Mouse (Mus musculus): ENCODE results near the gene Gm37240. TPM values are rescaled to one million over a fixed set of nuclear protein-coding genes. Genes with fewer than 3 reads are reported as not detected.

Gene Gm37240
- total RNA-seq, 2 experiments from 2014 or later: 38.8 to 39.2 TPM

GRCm38 (mm10) chr3:85773886-85774285 is 113.4 kb downstream of the Gm37240 start:
- intact Hi-C loops (cut with DNase I): no loop called here
- DNase-seq (ENCODE audit: low spot score): no peak

GRCm38 (mm10) chr3:85773425-85773824 is 113.9 kb downstream of the Gm37240 start:
- no peak for DNase-seq (ENCODE audit: low spot score)
- intact Hi-C loops (cut with DNase I): no loop called here

DNA sequence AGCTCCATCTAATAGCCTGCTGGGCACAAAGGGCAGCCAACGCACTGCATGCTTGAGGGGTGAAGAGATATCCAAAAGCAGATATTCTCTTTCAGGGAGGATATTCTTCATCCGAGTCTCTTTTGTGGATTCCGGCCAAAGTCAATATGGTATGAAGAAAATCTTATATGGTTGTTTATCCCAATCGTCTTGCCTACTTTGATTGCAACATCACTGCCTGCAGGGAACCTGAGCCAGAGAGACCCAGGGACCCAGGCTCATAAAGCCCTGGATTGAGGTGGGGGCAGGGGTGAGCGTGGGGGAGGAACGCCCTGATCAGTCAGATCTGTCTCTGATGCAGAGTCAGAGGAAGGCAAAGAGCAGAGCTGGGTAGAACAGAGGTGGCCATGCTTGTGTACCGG is 122.4 kb downstream of the Gm37240 start:
- no peak for DNase-seq (ENCODE audit: low spot score)
- intact Hi-C loops (cut with DNase I): no loop called here

DNA sequence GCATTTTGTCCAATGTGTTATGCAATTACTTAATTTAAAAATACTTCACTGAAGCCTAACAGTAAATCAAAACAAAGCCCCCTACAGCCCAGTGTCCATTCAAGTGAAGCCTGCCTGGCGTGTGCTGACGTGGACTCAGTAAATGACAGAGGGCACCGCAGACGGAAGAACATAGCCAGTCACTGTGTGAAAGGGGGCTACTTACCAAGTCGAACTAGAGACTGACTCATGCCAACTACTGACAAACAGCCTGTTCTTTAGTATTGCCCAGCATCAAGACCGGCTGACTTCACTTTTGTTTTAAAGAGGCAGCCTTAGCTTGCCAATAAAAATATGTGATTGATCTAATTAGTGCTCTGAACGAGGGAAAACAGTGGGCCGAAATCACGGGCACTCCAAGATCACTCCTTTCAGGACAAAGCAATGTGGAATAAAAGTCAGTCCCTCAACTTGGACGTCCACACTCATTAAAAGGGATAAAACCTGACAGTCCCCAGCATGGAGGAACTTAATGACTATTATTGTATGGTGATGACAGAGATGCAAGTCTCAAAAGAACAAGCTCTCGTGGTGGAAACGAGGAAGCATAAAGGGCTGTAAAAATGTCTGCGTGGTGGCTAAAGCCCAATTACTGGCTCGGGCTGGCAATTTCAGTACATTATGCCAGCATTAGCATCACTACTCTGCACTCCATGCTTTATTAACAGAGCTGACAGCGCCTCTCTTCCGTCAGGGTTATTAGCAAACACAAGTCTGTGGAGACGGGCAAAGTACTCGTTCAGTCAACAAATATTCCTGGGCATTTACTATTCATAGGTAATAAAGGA is 123.1 kb downstream of the Gm37240 start:
- no peak for DNase-seq (ENCODE audit: low spot score)
- intact Hi-C loops (cut with DNase I): no loop called here

- no peak for DNase-seq (ENCODE audit: low spot score)
- intact Hi-C loops (cut with DNase I): no loop called here
These were observed 129.4 kb downstream of the Gm37240 start for GRCm38 (mm10) chr3:85757944-85758343.

GRCm38 (mm10) chr3:85757435-85757834 is 129.9 kb downstream of the Gm37240 start:
- intact Hi-C loops (cut with DNase I): no loop called here
- DNase-seq (ENCODE audit: low spot score): no peak

DNA sequence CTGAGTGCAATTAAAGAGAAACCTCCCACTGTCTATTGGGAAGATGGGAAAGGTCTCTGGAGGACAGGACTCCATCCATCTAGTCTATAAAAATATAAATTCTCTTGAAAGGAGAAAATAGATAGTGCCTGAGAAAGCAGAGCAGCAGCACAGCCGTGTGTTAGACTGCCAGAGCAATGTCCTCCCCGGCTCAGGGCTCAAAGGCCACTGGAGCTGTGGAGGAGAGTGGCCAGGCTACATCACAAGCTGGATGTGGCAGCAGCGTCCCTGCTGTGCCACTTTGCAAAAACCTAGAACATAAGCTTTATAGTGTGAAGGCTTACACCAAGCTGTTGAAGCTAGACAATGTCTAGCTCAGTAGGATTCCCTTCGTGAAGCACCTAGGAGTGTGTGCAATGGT is 138.0 kb downstream of the Gm37240 start:
- intact Hi-C loops (cut with DNase I): no loop called here
- DNase-seq (ENCODE audit: low spot score): no peak

DNA sequence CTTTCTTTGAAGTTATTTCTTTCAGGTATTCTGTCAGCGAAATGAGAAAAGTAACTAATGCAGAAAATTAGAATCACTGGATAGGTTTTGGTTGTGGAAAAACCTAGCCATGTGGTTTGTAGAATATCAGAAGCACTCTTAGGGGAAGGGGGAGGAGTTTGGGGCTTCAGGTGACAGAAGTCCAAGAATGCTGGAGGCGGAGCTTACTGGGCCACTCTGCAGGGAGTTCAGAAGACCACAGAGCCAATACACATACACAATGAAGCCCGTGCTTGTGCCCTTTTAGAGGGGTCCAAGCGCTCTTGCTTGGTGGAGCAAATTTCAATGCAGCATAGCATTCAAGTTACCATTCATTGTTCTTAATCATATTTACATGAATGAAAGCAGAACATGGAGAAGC is 138.5 kb downstream of the Gm37240 start:
- intact Hi-C loops (cut with DNase I): no loop called here
- no peak for DNase-seq (ENCODE audit: low spot score)

DNA sequence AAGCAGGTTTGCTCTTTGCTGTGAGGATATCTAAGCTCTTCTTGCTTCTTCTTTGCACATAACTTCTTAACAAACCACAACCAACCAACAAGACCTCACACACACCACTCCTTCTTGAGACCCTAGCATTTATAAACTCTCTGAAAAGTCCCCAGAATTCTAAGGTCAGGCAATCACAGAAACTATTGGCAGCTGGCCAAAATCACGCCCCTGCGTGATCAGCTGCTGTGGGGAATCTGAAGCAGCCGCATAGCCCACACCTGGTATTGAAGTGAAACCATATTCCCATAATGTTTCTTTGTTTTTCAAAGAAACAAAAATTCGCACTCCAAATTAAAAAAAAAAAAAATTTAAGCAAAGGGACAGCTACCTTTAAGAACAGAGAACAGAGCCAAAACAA is 141.2 kb downstream of the Gm37240 start:
- intact Hi-C loops (cut with DNase I): no loop called here

DNA sequence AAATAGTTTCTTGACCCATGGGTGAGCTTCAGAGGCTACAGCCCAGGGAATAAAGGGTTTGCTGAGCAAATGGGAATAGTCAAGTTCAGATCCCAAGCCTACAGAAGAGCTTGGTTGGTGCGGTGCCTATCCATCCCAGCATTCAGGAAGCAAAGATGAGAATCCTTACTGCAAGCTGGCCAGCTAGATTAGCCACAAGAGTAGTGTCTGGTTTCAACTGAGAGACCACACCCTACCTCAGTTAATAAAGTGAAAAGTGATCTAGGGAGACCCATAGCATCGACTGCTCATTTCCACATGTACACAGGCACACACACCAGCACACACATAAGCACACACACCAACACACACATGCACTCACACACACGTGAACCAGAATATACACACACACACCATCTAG is 145.6 kb downstream of the Gm37240 start:
- intact Hi-C loops (cut with DNase I): no loop called here

More for the DNA sequence above, 141.2 kb downstream of the Gm37240 start:
- DNase-seq (ENCODE audit: low spot score): no peak

DNA sequence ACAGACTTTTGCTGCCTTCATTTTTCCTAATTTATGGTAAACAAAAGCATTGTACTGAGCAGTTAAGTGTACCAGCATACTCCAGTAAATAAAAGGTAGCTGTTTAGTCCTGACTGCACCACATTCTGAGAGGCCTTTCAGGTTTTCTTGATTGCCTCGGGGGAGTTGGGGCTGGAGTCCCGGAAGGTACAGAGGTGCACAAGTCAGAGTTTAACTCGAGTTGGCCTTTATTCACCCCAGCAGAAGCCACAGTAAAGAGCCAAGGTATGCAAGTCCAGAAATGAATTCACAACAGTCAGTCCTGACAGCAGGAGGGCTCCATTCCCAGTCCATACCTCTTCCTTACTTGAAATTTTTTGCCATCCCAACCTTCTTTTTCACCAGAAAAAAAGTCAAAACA is 148.7 kb downstream of the Gm37240 start:
- intact Hi-C loops (cut with DNase I): no loop called here
- no peak for DNase-seq (ENCODE audit: low spot score)

More for the DNA sequence above, 145.6 kb downstream of the Gm37240 start:
- no peak for DNase-seq (ENCODE audit: low spot score)

- DNase-seq (ENCODE audit: low spot score): no peak
- intact Hi-C loops (cut with DNase I): no loop called here
These were observed 153.2 kb downstream of the Gm37240 start for GRCm38 (mm10) chr3:85733939-85734729.

DNA sequence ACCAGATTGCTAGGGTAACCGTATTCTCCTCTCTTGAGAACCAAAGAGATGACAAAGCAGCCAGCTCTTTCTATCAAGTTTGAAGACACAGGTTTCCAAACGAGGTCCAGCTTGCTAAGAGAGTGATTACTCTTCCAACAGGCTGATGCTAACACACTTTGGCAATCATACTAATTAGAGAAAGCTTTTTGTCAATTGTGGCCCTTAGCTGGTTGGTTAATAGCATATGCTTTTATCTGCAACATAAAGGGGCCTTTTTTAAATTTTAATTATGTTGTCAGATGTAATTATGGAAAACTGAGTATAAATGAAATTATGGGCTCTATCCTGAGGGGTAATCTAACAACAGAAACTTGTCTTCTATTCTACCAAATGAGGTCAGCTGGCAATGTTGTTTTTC is 160.1 kb downstream of the Gm37240 start:
- intact Hi-C loops (cut with DNase I): no loop called here
- DNase-seq (ENCODE audit: low spot score): no peak

- intact Hi-C loops (cut with DNase I): no loop called here
- no peak for DNase-seq (ENCODE audit: low spot score)
These were observed 161.3 kb downstream of the Gm37240 start for GRCm38 (mm10) chr3:85725971-85726370.

- intact Hi-C loops (cut with DNase I): no loop called here
- no peak for DNase-seq (ENCODE audit: low spot score)
These were observed 162.2 kb downstream of the Gm37240 start for GRCm38 (mm10) chr3:85725110-85725509.

- intact Hi-C loops (cut with DNase I): no loop called here
- DNase-seq (ENCODE audit: low spot score): no peak
These were observed 164.7 kb downstream of the Gm37240 start for GRCm38 (mm10) chr3:85722581-85722980.

DNA sequence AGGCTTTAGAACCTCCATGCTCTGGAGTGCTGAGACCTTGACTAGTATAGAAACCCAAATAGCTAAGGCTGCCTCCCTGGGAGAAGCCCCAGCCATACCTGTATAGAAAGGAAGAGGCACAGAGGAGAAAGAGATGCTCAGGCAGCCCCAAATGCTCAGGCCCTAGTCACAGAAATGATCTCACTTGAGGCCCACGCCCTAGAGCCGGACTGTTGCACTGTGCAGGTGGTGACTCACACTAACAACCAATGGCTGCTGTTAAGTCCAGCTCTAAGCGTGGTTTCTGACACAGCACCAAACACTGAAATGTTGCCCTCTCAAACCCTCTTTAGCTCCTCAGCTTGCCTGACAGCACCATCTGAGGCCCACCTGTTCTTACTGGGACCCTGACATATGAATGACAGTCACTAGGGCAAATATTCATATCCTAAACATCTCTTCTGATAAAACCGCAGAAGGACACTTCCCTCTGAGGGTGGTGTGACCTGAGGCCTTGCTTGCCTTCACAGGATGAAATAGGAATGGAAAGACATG is 171.5 kb downstream of the Gm37240 start:
- no peak for DNase-seq (ENCODE audit: low spot score)
- intact Hi-C loops (cut with DNase I): no loop called here

DNA sequence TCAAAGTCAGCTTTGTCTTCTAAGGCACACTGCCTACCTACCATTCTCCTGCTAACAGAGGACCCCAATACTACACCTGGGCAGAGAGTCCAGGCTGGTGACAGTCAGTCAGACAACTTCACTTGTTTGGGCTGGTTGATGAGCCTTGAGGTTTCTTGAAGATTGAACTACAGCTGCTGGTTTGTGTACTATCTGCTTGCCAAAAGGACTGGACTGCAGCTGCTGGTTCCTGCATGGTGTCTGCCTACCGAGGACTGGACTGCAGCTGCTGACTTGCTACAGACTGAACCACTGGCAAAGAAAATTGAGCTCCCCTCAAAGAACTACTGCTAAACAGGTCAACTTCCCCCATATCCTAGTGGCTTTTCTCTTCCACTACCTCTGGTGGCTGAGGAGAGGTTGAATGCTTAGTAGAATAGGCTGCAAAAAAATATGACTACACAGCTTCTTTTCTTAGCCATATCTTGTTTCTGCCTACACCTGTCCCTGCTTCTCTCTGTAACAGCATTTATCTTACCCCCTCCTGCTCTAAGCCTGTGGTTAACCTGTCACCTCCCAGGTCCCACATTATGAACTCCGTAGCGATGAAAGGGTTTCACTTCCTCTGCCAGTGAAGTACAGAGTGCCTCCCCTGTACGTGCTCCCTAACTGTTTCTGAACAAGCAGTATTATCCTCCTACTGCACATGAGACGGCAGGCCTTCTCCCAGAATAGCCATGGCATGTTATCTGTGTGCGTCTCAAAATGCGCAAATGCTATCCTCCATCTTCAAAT is 173.2 kb downstream of the Gm37240 start:
- intact Hi-C loops (cut with DNase I): no loop called here
- DNase-seq (ENCODE audit: low spot score): no peak

- DNase-seq (ENCODE audit: low spot score): no peak
- intact Hi-C loops (cut with DNase I): no loop called here
These were observed 176.6 kb downstream of the Gm37240 start for GRCm38 (mm10) chr3:85710695-85711094.

DNA sequence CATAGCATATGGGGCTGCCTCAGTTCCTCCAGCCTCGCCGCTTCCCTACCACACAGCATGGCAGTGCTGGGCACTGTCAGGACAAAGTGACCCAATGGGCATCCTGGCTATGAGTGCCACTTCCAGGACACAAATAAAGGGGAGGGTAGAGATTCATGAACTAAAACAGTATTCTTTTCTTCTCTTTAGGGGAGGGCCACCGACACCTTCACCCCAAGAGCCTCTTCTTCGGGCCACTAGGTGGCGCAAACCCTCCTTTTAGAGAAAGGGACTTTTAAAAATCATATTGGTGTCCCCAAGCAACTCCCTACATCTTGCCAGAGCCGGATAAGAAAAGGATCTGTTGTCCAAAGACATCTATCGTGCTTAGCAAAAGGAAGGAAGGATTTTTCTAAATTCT is 179.9 kb downstream of the Gm37240 start:
- no peak for DNase-seq (ENCODE audit: low spot score)
- intact Hi-C loops (cut with DNase I): loop anchor here (2.0 to 5.0 kb wide), 2 partner anchors 211 to 420 kb away; no protein-coding TSS in a partner anchor
